Mouse (Mus musculus): ENCODE data around the gene Nell1. TPM values are rescaled to one million over a fixed set of nuclear protein-coding genes. Genes with fewer than 3 reads are reported as not detected.

Nell1 gene
- total RNA-seq, 2 experiments from 2014 or later, result 0.14 TPM; not detected in 1

DNA sequence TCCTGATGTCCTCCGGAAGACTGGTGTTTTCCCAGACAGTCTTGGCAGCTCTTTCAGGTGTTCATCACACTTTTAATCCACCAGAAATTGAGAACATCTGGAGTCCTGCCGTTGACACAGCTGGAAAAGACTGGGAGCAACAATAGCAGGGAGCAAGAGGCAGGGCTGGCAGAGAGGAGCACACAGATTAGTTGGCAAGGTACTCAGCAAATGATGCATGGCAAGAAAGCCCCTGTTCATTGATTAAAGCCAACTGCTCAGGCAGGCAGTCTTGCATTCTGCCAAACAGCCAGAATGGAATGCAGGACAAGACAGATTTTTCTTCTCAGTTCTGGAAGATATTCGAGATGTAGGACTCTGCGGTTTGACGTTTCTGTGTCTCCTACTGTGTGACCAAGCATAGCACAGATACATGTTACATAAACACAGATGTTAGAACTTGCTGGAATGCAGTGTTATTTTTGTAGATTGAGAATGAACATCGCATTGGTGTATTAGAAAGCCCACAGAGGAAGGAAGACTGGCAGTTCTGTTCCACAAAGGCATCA is 925.0 kb downstream of the Nell1 start:
- no peak for DNase-seq

Other genes starting within 250 kb of the Nell1 start
- 1 to 10 TPM; 5.5 to 6.1 TPM for gene Htatip2, start 215.7 kb upstream of the Nell1 start, total RNA-seq (2021)
- 10 to 100 TPM; 21.9 to 22.2 TPM for gene Prmt3, start 196.5 kb upstream of the Nell1 start, total RNA-seq (2021)
- not detected for gene Slc6a5, start 64.7 kb upstream of the Nell1 start, total RNA-seq (2021)